ENCODE assay signal across 8 mouse cellular contexts in the genomic region with DNA sequence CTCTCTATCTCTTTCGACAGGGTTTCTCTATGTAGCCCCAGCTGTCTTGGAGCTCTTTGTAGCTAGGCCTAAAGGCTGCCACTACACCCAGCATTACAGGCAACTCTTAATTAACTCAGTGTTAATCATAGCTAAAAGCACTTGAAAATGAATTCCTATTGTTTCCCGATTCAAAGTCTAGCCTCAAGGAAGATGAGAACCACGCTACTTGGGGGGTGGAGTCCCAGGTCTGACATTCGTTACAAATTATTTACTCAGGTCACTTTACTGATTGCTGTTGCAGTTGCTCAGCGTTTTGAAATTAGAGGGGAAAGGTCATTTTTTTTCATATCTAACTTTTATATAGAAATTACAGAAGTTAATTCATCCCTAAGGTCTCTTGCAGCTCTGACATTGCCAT. TPM values are rescaled to one million over a fixed set of nuclear protein-coding genes. Genes with fewer than 3 reads are reported as not detected.
DNase-seq lines count a peak whose midpoint lies in the region; ATAC-seq and TF ChIP-seq lines count a peak whose summit lies in the region.

No protein-coding gene starts in this region.

- TF ChIP-seq CTCF in layer of hippocampus, adult 2 months (conservative IDR thresholded peaks at IDR 0.05): no peak

- H3K9me3 ChIP-seq in embryonic facial prominence, embryonic 14.5 days (ENCODE audit: control insufficient read depth, low read length): no peaks in the 10 kb centered on the region
- H3K9me3 ChIP-seq in kidney, embryonic 16.5 days (ENCODE audit: low read length): no peaks in the 10 kb centered on the region
- H3K9me3 ChIP-seq in neural tube, embryonic 12.5 days: no peaks in the 10 kb centered on the region

- peaks cover 12% of the 10 kb centered on the region for H3K4me1 ChIP-seq in embryonic facial prominence, embryonic 14.5 days (ENCODE audit: control insufficient read depth, insufficient read depth, low read length)
- peaks cover 13% of the 10 kb centered on the region for H3K4me1 ChIP-seq in kidney, embryonic 16.5 days (ENCODE audit: insufficient read depth, low read length)
- H3K4me1 ChIP-seq in neural tube, embryonic 12.5 days: peaks cover 17% of the 10 kb centered on the region

- no peaks in the 10 kb centered on the region for H3K27me3 ChIP-seq in embryonic facial prominence, embryonic 14.5 days (replicated peaks; ENCODE audit: control insufficient read depth, insufficient read depth, low read length)
- H3K27me3 ChIP-seq in kidney, embryonic 16.5 days (ENCODE audit: insufficient read depth, low read length): no peaks in the 10 kb centered on the region
- H3K27me3 ChIP-seq in neural tube, embryonic 12.5 days (replicated peaks): no peaks in the 10 kb centered on the region

- no peak for DNase-seq in layer of hippocampus, adult 2 months (ENCODE audit: low spot score in 2 of 2)
- no peak for DNase-seq in layer of hippocampus, adult 9-11 months
- no peak for DNase-seq in embryonic facial prominence, embryonic 14.5 days (ENCODE audit: low spot score)
- DNase-seq in right cerebral cortex, adult 18-20 months: no peak
- DNase-seq in spleen, adult 12 weeks (ENCODE audit: low spot score): no peak
- no peak for DNase-seq in urinary bladder, postnatal 10 days (ENCODE audit: low spot score)

- H3K4me2 ChIP-seq in embryonic facial prominence, embryonic 14.5 days (ENCODE audit: low read depth, low read length): peak overlapping the region; percentile 89
- peak overlapping the region; percentile 96 for H3K4me2 ChIP-seq in kidney, embryonic 16.5 days (replicated peaks; ENCODE audit: low read depth, low read length)
- peak overlapping the region; percentile 83 for H3K4me2 ChIP-seq in neural tube, embryonic 12.5 days (replicated peaks)

- H3K4me3 ChIP-seq in layer of hippocampus, adult 2 months: peak overlapping the region; percentile 97
- H3K4me3 ChIP-seq in embryonic facial prominence, embryonic 14.5 days (ENCODE audit: low read depth, low read length): peak overlapping the region; percentile 80
- H3K4me3 ChIP-seq in kidney, embryonic 16.5 days (ENCODE audit: low read length): peak overlapping the region; percentile 81
- H3K4me3 ChIP-seq in neural tube, embryonic 12.5 days: no peak overlapping the region; the same call in 1 of the 2 replicates

- no peak for ATAC-seq in embryonic facial prominence, embryonic 14.5 days (ENCODE audit: low read depth)
- no peak for ATAC-seq in kidney, embryonic 16.5 days (ENCODE audit: low FRiP score, low TSS enrichment)
- no peak for ATAC-seq in neural tube, embryonic 12.5 days (ENCODE audit: low FRiP score, low read depth)

- 24% methylated on average over 5 of the region's 5 CpGs for WGBS in embryonic facial prominence, embryonic 14.5 days
- 30% methylated on average over 5 of the region's 5 CpGs for WGBS in kidney, embryonic 16.5 days
- 44% methylated on average over 5 of the region's 5 CpGs for WGBS in neural tube, embryonic 12.5 days

- H3K27ac ChIP-seq in layer of hippocampus, adult 2 months: peak overlapping the region; percentile 99; the same call in 1 of the 2 replicates
- H3K27ac ChIP-seq in embryonic facial prominence, embryonic 14.5 days (replicated peaks; ENCODE audit: low read depth, low read length): no peak overlapping the region
- H3K27ac ChIP-seq in kidney, embryonic 16.5 days (ENCODE audit: low read length): no peak overlapping the region
- no peak overlapping the region for H3K27ac ChIP-seq in neural tube, embryonic 12.5 days

- peaks cover 35% of the 10 kb centered on the region for H3K36me3 ChIP-seq in embryonic facial prominence, embryonic 14.5 days (ENCODE audit: control insufficient read depth, insufficient read depth, low read length)
- H3K36me3 ChIP-seq in kidney, embryonic 16.5 days (ENCODE audit: insufficient read depth, low read length): peaks cover 12% of the 10 kb centered on the region
- H3K36me3 ChIP-seq in neural tube, embryonic 12.5 days: peaks cover 28% of the 10 kb centered on the region

- peak overlapping the region; percentile 89 for H3K9ac ChIP-seq in embryonic facial prominence, embryonic 14.5 days (ENCODE audit: low read depth, low read length)
- H3K9ac ChIP-seq in kidney, embryonic 16.5 days (replicated peaks; ENCODE audit: low read length): peak overlapping the region; percentile 58
- H3K9ac ChIP-seq in neural tube, embryonic 12.5 days: peak overlapping the region; percentile 84; the same call in 1 of the 2 replicates

RNA-seq across cellular contexts. Expression of a gene that starts 0.9 kb away (rescaled TPM):
- 10 to 100 TPM; 61.7 to 69.7 TPM for total RNA-seq in layer of hippocampus, adult 2 months (2021)
- polyA plus RNA-seq in embryonic facial prominence, embryonic 14.5 days (2014; fragmentation: Nextera tagmentation; extraction: Ambion mirVana): 72.8 and 81.0 TPM in 2 replicates
- polyA plus RNA-seq in kidney, embryonic 16.5 days (2015; fragmentation: Nextera tagmentation; extraction: Ambion mirVana): 87.5 and 87.8 TPM in 2 replicates
- polyA plus RNA-seq in neural tube, embryonic 12.5 days (2016; fragmentation: Nextera tagmentation; extraction: Ambion mirVana): 79.4 and 86.6 TPM in 2 replicates

RNA-seq across cellular contexts. Expression of a gene that starts 1.1 kb away (rescaled TPM):
- 1 to 10 TPM; 7.5 to 9.0 TPM for total RNA-seq in layer of hippocampus, adult 2 months (2021)
- 11.2 and 13.1 TPM in 2 replicates for polyA plus RNA-seq in embryonic facial prominence, embryonic 14.5 days (2014; fragmentation: Nextera tagmentation; extraction: Ambion mirVana)
- 12.2 and 18.0 TPM in 2 replicates for polyA plus RNA-seq in kidney, embryonic 16.5 days (2015; fragmentation: Nextera tagmentation; extraction: Ambion mirVana)
- 15.1 and 16.1 TPM in 2 replicates for polyA plus RNA-seq in neural tube, embryonic 12.5 days (2016; fragmentation: Nextera tagmentation; extraction: Ambion mirVana)

RNA-seq across cellular contexts. Expression of a gene that starts 24.4 kb away (rescaled TPM):
- total RNA-seq in layer of hippocampus, adult 2 months (2021): not detected
- 1.2 TPM in 1 of 2 replicates, not detected in the other for polyA plus RNA-seq in embryonic facial prominence, embryonic 14.5 days (2014; fragmentation: Nextera tagmentation; extraction: Ambion mirVana)
- polyA plus RNA-seq in kidney, embryonic 16.5 days (2015; fragmentation: Nextera tagmentation; extraction: Ambion mirVana): 0.33 TPM in 1 of 2 replicates, not detected in the other
- polyA plus RNA-seq in neural tube, embryonic 12.5 days (2016; fragmentation: Nextera tagmentation; extraction: Ambion mirVana): not detected in 2 replicates
